Mouse (Mus musculus): Measurements from ENCODE around the gene Atp2a2.

GRCm38 (mm10) chr5:122474643-122475363 lies 27.2 kb downstream of the Atp2a2 start:
- TF ChIP-seq GATA1 (IDR thresholded peaks at IDR 0.05; ENCODE audit: low read length) (no peak), TAL1 (IDR thresholded peaks at IDR 0.05; ENCODE audit: low read length) (no peak)
